Mouse (Mus musculus) megakaryocyte, embryonic 14.5 days (primary cell): Measurements from ENCODE around the gene Mt4.

Source experiments
- FLI1 ChIP-seq: IDR thresholded peaks from 2 replicates; pipeline ENCODE4 v1.6.1; 2012; ENCODE audit warnings: low read length, inconsistent platforms, mixed read lengths
- GATA1 ChIP-seq: IDR thresholded peaks from 3 replicates; pipeline ENCODE4 v1.6.1; 2012; ENCODE audit warnings: mixed read lengths, low read length, inconsistent platforms, borderline replicate concordance

DNA sequence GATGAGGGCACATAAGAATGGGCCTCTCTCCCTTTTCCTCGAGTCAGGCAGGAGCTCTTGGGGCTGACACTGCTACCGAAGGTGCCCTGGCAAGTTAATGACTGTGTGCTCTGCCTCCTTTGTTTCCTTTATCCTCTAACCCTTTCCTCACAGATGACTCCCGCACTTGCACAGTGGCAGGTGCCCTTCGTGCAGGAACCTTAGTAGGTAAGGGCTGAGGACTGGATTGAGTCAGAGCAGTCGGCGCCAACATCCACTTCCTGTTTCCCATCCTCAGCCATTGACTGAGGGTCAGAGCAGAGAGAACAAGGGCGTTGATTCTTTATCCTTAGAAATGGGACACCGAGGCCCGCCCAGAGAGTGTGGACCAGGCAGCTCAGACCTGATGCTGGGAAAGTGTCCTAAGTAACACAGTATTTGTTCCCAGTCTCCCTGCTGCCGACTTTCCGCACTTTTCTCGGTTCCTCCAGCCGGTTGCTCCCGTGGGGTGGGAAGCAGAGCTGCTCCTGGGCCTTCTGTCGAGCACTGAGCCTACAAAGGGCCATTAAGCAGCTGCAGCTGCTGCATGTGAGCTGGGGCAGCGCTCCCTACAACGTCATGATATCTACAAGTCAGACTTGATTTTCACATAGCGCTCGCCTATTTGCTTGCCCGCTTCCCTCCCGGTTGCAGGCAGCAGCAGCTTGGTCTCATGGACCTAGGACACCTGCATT lies 50.4 kb downstream of the Mt4 start:
- no peak for TF ChIP-seq GATA1
- TF ChIP-seq FLI1: no peak
